Mouse (Mus musculus): ENCODE results near the gene Zfp36l1.

Zfp36l1 gene

DNA sequence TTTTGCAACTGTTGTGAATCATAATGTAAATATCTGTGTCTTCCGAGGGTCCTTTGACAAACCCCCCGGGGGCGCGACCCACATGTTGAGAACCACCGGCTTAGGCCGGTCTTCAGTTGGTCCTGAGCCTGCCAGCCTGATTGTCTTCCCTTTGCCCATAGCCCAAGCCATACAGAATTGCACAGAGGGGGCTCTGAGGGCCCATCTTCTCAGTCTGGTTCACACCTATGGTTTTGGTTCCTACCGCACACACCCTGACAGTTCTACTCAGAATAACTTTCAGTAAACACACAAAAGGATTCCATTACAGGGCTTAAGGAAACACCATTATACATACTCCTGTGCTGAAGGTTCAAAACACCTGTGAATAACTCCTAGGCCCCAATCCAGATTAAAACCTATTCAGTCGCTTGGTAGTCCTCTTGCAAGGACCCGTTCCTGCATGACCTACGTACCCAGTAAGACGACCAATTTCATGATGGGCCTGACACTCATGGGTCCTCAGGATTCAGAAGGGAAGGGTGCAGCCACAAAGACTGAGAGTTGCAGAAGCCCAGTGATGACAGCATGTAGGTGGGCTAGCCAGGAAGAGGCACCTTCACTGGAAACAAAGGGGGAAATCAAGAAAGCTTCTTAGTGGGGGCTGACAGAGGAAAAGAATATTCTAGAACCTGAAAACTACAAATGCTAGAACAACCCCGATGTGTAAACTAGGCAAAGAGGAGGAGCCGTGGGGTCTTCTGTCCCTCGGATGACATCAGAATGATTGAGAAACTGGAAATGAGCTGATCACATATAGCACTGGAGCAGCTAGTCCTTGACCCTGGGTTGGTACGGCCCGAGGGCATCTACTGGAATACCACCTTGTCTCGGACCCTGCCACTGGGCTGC, 18.8 kb upstream of the Zfp36l1 start:
- CTCF ChIA-PET, result interaction anchor here (1.1 to 2.2 kb wide), 4 partner anchors 16 to 22 kb away, joined by 4 to 8 read pairs (median 5); no protein-coding TSS in a partner anchor

DNA sequence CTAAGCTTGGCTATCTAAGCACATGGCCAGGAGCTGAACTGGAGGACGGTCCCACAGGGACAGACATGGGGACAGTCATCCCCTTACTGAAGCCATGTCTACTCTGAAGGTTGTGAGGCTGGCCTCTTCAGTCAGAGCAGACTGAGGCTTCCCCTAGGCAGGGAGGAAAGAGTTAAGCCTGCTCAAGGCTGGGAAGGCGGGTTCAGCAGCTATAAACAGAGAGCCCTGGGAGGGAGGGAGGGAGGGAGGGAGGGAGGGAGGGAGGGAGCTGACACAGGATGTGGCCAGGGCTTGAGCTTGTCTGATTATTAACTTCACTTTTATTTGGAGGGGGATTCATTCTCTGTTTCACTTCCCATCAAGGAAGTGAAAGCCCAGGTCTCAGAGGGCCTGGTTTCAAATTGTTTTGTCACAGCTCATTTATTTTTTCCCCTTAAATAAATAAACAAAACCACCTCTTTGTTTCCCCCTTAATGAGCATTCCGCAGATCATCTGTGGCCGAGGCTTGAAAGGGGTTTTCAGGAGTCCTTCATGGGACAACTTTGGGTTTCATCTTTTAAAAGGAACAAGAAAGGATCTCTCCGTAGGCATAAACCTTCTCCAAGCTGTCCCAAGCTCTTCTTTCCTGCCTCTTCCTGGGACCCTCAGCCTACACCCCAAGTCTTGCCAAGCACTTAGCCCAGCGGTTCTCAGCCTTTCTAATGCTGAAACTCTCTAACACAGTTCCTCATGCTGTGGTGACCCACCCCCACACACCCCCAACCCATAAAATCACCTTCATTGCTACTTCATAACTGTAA, 17.9 kb upstream of the Zfp36l1 start:
- CTCF ChIA-PET, result interaction anchor here (0.5 to 2.3 kb wide), 5 partner anchors 10 to 604 kb away, joined by 3 to 12 read pairs (median 4); no protein-coding TSS in a partner anchor

DNA sequence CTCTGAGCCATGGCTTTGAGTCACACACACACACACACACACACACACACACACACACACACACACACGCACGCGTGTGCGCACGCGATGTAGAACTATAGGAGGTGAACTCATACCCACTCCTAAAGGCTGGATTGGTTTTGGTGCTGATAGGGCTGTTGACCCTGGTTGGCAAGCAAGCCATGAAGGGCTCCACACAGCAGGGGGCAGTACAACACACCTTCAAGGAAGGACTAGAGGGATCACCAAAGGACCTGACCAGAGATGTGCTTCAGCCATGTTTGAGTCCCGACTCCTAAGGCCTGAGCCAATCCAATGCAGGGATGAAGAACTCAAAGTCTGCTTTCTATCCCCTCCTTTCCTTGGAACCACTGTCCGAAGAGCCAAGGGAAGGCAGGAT, 16.7 kb upstream of the Zfp36l1 start:
- CTCF ChIA-PET, result interaction anchor here (1.1 to 2.3 kb wide), 3 partner anchors 8 to 603 kb away, joined by 3 to 12 read pairs (median 4); no protein-coding TSS in a partner anchor

DNA sequence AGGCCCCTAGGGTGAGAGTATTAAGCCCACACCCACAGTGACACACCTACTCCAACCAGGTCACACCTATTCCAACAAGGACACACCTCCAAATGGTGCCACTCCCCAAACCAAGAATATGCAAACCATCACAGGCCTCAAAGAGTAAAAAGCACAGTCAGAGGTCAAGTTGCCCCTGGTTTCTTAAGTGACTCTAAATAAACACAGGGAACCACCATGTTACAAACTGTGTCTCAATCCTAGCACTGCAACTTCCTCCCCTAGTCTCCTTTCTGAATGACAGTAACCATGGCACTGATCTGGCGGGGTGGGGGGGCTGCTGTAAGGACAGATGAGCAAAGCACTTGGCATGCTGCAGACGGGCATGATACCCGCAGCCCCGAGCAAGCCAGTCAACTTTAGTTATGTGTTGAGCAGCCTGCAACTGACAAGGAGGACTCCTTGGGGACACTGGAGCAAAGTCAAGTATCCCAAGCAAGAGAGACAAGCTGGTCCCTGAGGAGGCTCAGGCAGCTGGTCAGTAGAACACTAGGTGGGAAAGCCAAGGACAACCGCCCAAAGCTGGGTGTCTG, 14.5 kb upstream of the Zfp36l1 start:
- CTCF ChIA-PET, result interaction anchor here (0.6 kb wide), 1 partner anchor 22 kb away, joined by 3 read pairs; no protein-coding TSS in a partner anchor

DNA sequence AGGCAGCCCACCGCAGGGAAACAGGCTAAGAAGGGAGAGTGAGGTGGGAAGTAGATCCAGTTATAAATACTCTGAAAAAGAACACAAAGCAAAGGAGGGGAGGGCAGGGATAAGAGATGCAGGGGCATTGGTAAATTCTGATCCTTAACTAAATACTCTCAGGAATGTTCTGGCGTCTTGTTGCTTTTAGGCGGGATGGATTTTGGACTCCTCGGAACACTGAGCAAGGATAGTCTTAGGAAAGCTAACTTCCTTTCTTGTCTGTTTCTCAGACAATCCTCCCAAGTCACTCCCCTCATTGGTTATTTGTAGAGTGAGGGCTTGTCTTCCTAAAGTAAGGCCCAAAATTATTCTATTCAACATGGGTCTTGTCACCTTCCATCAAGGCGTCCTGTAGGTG, 12.5 kb upstream of the Zfp36l1 start:
- CTCF ChIA-PET, result interaction anchor here (0.9 kb wide), 1 partner anchor 23 kb away, joined by 3 read pairs; no protein-coding TSS in a partner anchor

DNA sequence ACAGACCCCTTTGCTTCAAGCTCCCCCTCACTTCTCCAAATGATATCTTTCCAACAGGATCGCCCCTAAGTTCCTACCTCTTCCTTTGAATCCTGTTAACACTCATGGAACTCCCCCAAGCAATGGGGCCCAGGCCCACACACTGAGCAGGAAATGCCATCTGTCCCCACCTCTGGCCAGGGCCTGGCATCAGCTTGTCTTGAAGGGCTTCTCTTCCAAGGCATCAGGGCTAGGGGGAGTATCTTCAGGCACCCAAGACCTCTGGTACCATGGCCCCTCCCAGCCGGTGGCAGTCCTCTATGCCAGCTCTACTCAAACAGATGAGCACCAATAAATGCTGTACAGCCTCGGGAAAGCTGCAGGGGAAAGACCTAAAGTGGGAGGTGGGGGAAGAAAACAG, 11.9 kb upstream of the Zfp36l1 start:
- CTCF ChIA-PET, result interaction anchor here (0.9 kb wide), 1 partner anchor 23 kb away, joined by 3 read pairs; no protein-coding TSS in a partner anchor

DNA sequence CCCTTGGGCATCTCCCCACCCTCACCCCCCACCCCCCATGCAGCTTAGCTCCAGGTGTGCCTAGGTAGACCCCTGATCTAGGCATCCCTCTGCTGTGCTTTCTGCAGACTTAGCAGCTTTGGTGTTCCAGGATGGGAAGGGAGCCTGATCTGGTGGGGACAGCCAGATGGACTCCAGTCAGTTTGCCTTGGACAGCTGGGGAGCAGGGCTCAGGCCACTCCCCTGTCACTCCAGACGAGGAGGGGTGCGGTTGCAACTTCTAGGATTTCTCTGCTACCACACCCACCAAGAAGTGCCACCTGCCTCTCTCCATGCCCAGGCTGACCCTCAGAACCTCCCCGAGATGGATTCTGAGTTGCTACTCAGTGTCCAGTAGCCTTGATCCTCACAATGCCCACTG, 11.4 kb upstream of the Zfp36l1 start:
- CTCF ChIA-PET, result interaction anchor here (0.5 kb wide), 1 partner anchor 449 kb away, joined by 6 read pairs; no protein-coding TSS in a partner anchor

DNA sequence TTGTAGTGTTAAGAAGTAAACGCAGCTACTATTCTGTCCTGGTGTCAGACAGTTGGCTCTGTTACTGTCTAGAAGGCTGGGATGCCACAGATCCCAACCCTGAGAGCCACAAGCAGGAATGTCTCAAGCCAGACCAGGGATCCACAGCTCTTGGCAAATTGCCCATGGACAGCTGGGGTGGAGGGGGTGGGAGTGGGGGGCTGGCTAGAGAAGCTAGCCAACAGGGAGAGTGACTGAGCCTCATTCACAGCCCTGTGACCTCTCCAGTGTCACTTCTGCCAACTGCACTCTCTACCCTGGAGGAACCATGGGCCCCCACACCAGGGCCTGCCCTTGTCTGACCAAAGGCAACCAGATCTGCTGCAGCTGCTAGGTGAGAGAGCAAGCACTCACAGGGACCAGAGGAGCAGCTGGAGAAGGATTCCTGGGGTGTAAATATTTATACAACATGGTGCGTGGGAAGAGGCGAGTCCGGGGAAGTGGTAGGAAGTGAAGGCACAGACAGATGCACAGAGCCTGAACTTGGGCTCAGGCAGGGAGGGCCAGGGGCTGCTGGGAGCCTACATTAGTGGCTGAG, 10.5 kb upstream of the Zfp36l1 start:
- CTCF ChIA-PET, result interaction anchor here (0.5 to 0.7 kb wide), 2 partner anchors 449 to 1144 kb away, joined by 3 to 6 read pairs; no protein-coding TSS in a partner anchor

DNA sequence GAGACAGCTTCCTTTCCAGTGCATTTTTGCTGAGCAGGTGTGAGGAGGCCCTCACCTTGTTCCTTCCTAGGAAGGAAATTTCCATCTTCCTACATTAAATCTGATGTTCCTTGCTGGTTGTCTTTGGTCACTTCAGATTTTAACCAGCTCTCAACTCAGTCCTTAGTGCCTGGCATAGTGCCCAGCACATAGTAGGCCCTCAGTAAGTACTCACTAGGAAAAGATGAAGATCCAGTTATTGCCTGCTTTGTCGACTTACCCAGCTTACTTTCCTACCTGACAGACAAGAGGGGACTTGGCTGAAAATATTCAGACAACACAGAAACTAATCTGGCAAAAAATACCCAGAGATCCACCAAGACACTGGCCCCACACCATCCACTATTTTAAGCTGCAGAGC, 8.6 kb upstream of the Zfp36l1 start:
- CTCF ChIA-PET, result interaction anchor here (1.5 kb wide), 1 partner anchor 9 kb away, joined by 12 read pairs; no protein-coding TSS in a partner anchor

DNA sequence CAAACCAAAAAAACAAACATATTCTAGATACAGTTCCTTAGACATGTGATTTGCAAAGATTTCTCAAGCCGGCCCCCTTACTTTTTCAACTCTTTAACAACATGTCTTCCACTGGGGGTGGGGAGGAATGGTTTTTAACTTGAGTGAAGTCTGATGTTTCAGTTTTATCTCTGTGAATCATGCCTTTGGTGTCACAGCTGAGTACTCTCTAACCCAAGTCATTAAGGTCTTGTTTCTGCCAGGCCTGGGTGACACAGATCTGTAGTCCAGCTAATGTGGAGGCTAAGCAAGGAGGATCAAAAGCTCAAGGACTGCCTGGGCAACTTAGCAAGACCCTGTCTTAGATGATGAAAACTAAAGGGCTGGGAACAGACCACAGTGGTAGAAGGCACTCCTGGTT, 5.8 kb upstream of the Zfp36l1 start:
- CTCF ChIA-PET, result interaction anchor here (0.5 to 1.1 kb wide), 2 partner anchors 12 to 316 kb away, joined by 4 to 11 read pairs; no protein-coding TSS in a partner anchor

DNA sequence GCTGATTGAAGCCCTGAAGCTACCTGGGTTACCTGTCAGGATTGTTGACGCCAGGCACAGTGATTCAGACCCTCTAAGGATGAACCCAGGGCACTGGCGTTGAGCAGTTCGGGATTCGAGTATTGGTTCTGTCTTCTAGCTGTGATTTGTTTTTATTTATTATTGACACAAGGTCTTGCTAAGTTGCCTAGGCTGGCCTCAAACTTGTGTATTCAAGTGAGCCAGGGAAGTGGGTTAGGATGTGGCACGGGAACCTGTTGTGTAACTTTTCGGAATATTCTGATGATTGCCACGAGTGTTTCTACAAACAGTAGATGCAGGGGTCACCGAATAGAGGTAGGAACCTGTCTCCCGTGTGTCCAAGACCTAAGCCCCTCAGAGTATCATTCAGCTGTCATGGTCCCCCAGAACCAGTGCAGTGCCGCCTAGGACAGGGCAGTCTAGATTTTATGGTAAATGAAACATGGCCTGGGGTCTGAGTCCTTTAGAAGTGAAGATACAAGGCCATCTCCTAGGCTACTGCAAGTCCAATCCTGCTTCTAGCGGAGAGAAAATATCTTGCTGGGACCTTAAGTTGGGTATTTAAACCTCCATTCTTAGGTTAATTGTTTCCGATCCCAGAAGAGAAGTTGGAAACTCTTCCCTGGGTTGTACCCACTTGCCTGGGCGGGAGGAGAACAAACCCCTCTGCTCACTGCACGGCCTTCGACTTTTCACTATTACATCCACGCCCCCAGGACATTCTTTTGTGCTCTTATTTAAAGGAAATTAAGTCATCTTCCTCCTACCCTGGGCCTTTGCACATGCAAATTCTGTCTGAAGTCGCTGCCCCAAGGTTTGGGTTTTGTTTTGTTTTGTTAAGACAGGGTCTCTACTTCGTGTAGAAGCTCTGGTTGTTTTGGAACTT, 3.6 kb upstream of the Zfp36l1 start:
- CTCF ChIA-PET, result interaction anchor here (1.2 to 1.7 kb wide), 3 partner anchors 14 to 111 kb away, joined by 4 to 5 read pairs (median 5); no protein-coding TSS in a partner anchor

DNA sequence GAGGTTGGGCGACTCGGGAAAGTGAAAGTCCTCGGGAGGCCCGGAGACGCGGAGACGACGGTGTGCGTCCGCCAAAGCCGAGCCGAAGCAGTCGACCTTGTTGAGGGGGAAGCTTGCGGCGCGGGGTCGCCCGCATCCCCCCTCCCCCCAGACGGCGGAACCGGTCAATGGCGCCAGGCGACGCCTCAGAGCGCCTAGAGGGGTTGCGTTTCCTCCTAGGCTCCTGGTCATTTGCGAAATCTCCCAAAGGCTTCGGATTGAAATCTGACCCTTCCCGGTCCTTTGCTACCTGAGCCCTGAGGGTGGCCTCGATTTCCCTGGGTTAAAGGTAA, 3.0 kb upstream of the Zfp36l1 start:
- CTCF ChIA-PET, result interaction anchor here (1.4 to 1.7 kb wide), 2 partner anchors 15 to 16 kb away, joined by 4 to 5 read pairs; no protein-coding TSS in a partner anchor

DNA sequence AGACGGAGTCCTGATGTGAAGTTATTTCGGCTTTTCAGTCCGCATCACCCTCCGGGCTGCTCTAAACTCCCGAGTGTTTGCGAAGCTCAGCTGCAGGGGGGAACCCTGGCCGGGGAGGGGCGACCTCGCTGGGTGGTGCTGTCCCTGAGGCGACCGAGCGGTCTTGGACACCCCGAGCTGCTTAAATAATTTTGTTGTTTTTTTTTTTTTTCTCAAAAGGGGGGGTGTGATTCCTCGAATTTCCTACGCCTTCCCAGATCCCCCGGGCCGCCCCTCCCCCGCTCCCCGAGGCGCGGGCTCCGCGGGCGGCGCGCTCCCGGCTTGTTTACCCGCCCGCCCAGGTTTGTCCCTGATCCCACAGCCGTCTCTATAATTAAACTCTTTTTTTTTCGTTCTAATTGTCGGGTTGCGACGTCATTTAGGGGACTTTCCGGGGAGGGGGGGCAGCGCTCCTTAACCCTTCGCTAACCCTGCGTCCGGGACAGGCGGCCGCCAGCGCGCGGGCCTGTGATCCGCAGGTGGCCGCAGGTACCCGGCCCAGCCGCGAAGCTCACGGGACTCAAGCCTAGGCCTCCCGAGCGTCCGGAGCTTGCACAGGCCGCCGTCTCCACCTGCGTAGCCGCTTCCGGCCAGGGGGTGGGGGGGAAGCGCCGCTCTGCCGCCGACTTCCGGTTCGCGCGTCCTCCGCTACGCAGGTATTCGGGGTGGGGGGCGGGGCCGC, 2.5 kb upstream of the Zfp36l1 start:
- CTCF ChIA-PET, result interaction anchor here (0.7 to 1.7 kb wide), 4 partner anchors 13 to 483 kb away, joined by 4 to 5 read pairs (median 4); no protein-coding TSS in a partner anchor

DNA sequence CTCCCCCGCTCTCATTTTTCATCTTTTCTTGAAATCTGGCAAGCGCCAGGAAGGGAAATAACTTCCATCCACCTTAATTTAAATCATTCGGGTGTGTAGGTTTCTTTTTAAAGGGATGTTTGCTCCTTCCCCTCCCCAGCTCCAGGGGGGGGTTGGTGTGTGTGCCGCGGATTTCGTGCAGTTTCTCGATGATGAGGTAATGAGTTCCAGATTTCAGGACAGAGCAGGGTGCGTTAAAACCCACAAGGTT, 2.0 kb upstream of the Zfp36l1 start:
- CTCF ChIA-PET, result interaction anchor here (0.7 to 1.7 kb wide), 3 partner anchors 14 to 482 kb away, joined by 4 to 5 read pairs (median 4); no protein-coding TSS in a partner anchor

DNA sequence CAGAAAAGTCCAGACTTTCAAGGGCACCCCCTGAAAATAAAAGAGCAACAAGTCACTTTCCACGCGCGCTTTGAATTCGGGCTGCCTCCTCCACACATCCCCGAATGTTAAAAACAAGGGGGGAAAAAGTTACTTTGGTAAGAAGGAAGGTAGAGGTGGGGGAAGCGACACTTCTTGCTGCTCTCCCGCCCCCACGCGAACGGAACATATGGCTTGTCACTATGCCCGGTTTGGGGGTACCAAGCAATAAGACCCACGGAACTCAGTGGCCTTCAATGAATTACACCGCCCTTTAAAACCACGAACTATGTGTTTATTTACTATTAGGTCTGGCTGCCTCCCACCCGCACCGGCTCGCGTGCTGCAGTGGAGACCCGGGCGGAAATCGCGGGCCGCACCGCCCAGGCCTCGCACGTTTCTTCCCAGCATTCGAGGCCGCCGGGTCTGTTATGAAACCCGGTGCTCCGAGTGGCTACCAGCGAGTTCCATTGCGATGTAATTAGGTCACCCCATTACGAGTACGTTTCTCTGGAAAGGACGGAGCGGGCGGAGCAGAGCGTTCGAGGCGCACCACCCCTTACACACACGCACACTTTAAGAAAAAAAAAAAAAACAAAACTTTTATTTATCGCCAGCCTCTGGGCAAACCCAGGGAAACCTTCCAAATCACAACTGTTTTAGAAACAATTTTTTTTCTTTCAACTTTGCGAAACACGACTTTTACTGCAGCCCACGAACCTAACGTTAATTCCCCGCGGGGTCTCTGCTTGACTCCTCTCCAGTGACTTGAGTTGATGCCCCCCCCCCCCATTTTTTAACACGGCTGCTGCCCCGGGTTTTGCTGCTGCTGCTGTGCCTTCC, 1.4 kb upstream of the Zfp36l1 start:
- CTCF ChIA-PET, result interaction anchor here (0.6 to 1.7 kb wide), 3 partner anchors 14 to 485 kb away, joined by 4 to 5 read pairs (median 5); no protein-coding TSS in a partner anchor

DNA sequence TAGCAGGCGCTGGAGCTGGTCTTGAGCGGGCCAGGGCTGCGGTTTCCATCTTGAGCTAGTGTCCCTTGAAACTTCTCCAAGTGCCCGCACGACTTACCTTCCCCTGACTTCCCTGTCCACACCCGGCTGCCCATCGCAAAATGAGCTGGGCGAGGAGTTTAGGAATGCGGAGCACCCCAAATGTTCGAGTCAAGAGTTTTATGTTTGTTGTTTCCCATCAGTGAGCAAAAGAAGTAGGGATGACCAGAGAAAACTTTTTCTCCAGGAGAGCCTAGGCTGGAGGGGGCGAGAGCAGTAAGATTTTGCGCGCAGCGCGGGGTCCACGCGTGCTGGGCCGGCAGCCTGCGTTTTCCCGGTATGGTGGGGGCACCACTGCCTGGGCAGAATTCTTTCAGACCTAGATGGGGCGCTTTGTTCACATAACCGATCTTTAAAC, 791 bp upstream of the Zfp36l1 start:
- CTCF ChIA-PET, result interaction anchor here (0.6 kb wide), 2 partner anchors 50 to 484 kb away, joined by 5 to 6 read pairs; no protein-coding TSS in a partner anchor

DNA sequence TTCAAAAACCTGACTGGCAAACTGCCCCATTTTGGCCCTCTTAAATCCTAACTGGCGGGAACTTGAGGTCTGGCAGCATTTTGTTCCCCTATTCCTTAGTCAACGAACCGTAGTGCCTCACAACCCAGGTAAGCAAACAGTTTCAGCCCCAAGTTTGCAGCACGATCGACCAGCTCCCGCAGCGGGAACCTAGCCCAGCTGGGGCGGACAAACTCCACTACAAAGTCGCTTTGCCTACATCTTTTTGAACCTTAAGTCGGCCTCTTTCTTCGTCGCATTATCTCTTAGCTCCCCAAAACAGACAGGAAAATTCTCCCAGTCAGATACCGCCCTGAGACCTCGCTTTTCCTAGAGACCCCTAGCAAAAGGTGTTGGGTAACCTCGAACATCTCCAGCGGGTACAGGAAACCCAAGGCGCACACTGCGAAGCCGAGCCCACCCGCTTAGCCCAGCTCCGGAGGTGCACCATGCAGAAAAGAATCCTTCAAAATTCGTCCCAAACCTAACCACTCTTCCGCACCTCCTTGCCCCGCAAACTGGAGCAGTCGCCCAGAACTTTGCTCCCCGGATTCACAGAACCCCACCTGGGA, 647 bp downstream of the Zfp36l1 start:
- CTCF ChIA-PET, result interaction anchor here (1.7 kb wide), 1 partner anchor 20 kb away, joined by 8 read pairs; no protein-coding TSS in a partner anchor
